Mouse (Mus musculus) embryonic fibroblast, embryonic 13.5 days (primary cell): Measurements from ENCODE around the gene Cdc16.

Experiments
- CTCF ChIP-seq: IDR thresholded peaks from 2 replicates; pipeline ENCODE4 v1.5.1; 2011; ENCODE audit warnings: mild to moderate bottlenecking, control low read depth, low read length, moderate library complexity, borderline replicate concordance; ENCODE audit not compliant: insufficient read depth
- POLR2A ChIP-seq: IDR thresholded peaks from 2 replicates; pipeline ENCODE4 v1.6.1; 2011; ENCODE audit warnings: low read depth, mild to moderate bottlenecking, control low read depth, low read length, moderate library complexity

DNA sequence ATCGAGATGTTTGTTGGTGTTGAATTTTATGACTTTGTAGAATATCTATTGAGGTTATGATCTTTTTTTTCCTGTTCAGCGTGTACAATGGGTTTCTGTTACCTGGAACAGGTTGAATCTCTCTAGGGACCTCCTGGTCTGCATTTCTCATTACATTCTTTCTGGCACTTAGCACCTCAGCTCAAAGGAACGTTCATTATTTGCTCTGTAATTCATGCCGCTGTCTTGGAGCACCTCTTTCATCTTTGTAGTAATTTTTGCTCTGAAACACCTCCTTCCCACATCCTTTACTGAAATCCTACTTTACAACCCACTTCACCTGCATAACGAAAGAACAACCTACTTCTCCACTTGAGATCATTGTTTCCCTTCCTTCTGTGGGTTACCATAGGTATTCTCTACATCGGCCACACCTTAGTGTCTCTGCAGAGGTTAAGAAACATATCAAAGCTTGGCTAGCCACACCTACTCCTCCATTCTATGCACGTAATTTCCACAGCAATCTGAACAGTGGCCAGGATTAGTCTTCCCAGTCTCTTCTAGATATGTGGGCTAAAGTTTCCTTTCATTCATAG is 71.2 kb downstream of the Cdc16 start:
- TF ChIP-seq POLR2A: no peak
- TF ChIP-seq CTCF: no peak
